In the genomic region with DNA sequence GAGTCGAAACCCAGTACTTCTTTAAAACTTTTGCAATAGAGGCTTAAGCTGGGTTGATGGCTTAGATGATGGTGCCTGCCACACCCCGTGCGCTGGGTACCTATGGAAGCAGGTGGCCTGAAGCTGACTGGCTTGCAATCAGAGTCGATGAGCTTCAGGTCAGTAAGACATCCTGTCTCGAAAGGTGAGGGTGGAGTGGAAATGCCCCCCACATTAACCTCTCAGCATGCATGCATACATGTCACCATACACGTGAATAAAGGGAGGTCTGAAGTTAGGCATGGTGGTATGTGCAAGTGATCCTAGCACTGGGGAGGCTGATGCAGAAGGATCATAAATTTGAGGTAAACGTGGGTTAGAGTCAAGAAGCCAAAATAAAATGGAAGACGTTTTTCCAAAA, we compare ENCODE assay signal across 8 mouse cellular contexts. TPM values are rescaled to one million over a fixed set of nuclear protein-coding genes. Genes with fewer than 3 reads are reported as not detected.
DNase-seq lines count a peak whose midpoint lies in the region; ATAC-seq lines count a peak whose summit lies in the region.

No protein-coding gene starts in this region.

- H3K4me1 ChIP-seq in limb, embryonic 15.5 days: peaks cover 27% of the 10 kb centered on the region

- peak; percentile 87 for DNase-seq in heart, adult 11 months
- DNase-seq in heart, postnatal 10 days: no peak
- peak; percentile 4 for DNase-seq in thymus, postnatal 14 days
- DNase-seq in thymus, postnatal 25 days: no peak
- DNase-seq in T-cell, adult 2 months (ENCODE audit: low spot score): no peak
- no peak for DNase-seq in left cerebral cortex, adult 18-20 months (ENCODE audit: low spot score in 2 of 2)
- no peak for DNase-seq in urinary bladder, postnatal 36 days (ENCODE audit: low spot score in 2 of 2)

- no peaks in the 10 kb centered on the region for H3K9me3 ChIP-seq in limb, embryonic 15.5 days

- no peak overlapping the region for H3K9ac ChIP-seq in limb, embryonic 15.5 days

- intact Hi-C loops in heart, postnatal 10 days (cut with DNase I): loop anchor here (5.0 kb wide), 3 partner anchors 77 to 197 kb away; a partner anchor contains a TSS

- 66% methylated on average over 8 of the region's 8 CpGs for WGBS in limb, embryonic 15.5 days

- H3K27me3 ChIP-seq in limb, embryonic 15.5 days: no peaks in the 10 kb centered on the region

- 0 out of 2 replicates have a peak overlapping the region, but pooled peaks have one; percentile 28 for H3K27ac ChIP-seq in limb, embryonic 15.5 days

- no peak overlapping the region for H3K4me3 ChIP-seq in limb, embryonic 15.5 days

- H3K4me2 ChIP-seq in limb, embryonic 15.5 days: peak overlapping the region; percentile 67

- ATAC-seq in limb, embryonic 15.5 days (ENCODE audit: insufficient number of reproducible peaks, low FRiP score, low TSS enrichment, low read depth): no peak

- H3K36me3 ChIP-seq in limb, embryonic 15.5 days: peaks cover 30% of the 10 kb centered on the region

RNA-seq across cellular contexts. Expression of a gene that starts 2.6 kb away (rescaled TPM):
- 10 to 100 TPM; 31.1 to 47.4 TPM for total RNA-seq in heart, postnatal 10 days (2021)
- 48.8 and 56.6 TPM in 2 replicates for polyA plus RNA-seq in limb, embryonic 15.5 days (2015; fragmentation: Nextera tagmentation; extraction: Ambion mirVana)
- 10 to 100 TPM in 1 of 2 experiments, 1 to 10 TPM in 1; 7.8 to 11.6 TPM for total RNA-seq in left cerebral cortex, adult 18-20 months (2021)

RNA-seq across cellular contexts. Expression of a gene that starts 44.3 kb away (rescaled TPM):
- 10 to 100 TPM; 71.3 to 79.2 TPM for total RNA-seq in heart, postnatal 10 days (2021)
- polyA plus RNA-seq in limb, embryonic 15.5 days (2015; fragmentation: Nextera tagmentation; extraction: Ambion mirVana): 48.7 and 49.6 TPM in 2 replicates
- total RNA-seq in left cerebral cortex, adult 18-20 months (2021): 10 to 100 TPM; 33.9 to 36.3 TPM

RNA-seq across cellular contexts. Expression of a gene that starts 44.7 kb away (rescaled TPM):
- 1 to 10 TPM in 1 of 2 experiments, not detected in 1; 1.2 TPM for total RNA-seq in heart, postnatal 10 days (2021)
- polyA plus RNA-seq in limb, embryonic 15.5 days (2015; fragmentation: Nextera tagmentation; extraction: Ambion mirVana): not detected in 2 replicates
- total RNA-seq in left cerebral cortex, adult 18-20 months (2021): not detected

RNA-seq across cellular contexts. Expression of a gene that starts 52.4 kb away (rescaled TPM):
- 100 to 1,000 TPM in 1 of 2 experiments, 10 to 100 TPM in 1; 90.9 to 100 TPM for total RNA-seq in heart, postnatal 10 days (2021)
- 59.1 and 69.6 TPM in 2 replicates for polyA plus RNA-seq in limb, embryonic 15.5 days (2015; fragmentation: Nextera tagmentation; extraction: Ambion mirVana)
- 10 to 100 TPM; 75.1 to 75.6 TPM for total RNA-seq in left cerebral cortex, adult 18-20 months (2021)

Comparison
In these comparisons a context has a peak if more than half of its experiments do, and no peak if none do; other contexts are left out.
1. DNase-seq: peak in heart, adult 11 months (single experiment) and thymus, postnatal 14 days (single experiment); none in heart, postnatal 10 days (0 of 2), thymus, postnatal 25 days (single experiment), T-cell, adult 2 months (single experiment), left cerebral cortex, adult 18-20 months (0 of 2) and urinary bladder, postnatal 36 days (0 of 2).